Mouse (Mus musculus) MEL (cell line): ENCODE data around the gene Wdfy3.

ENCODE experiments used
- NELFE ChIP-seq: IDR thresholded peaks from 2 replicates; pipeline ENCODE4 v1.6.1; 2011; ENCODE audit warnings: low read depth, low read length, improper control_type of control experiment
- UBTF ChIP-seq: IDR thresholded peaks from 2 replicates; pipeline ENCODE4 v1.6.1; 2012; ENCODE audit warnings: low read depth, mild to moderate bottlenecking, inconsistent platforms, low read length, improper control_type of control experiment, moderate library complexity, borderline replicate concordance; ENCODE audit not compliant: insufficient read depth

GRCm38 (mm10) chr5:102052465-102052864 is 17.3 kb downstream of the Wdfy3 start:
- TF ChIP-seq UBTF, result no peak
- TF ChIP-seq NELFE, result no peak
